Mouse (Mus musculus): ENCODE data around the gene Aggf1. TPM values are rescaled to one million over a fixed set of nuclear protein-coding genes. Genes with fewer than 3 reads are reported as not detected.

The Aggf1 gene
- 19.1 TPM for polyA plus RNA-seq (2014; fragmentation: Illumina TruSeq; extraction: RNeasy Lipid Tissue Mini Kit (QIAGEN cat#74804); ENCODE audit: insufficient read depth, low read depth, low replicate concordance)

GRCm38 (mm10) chr13:95374701-95375553 is at the start of gene Aggf1:
Aggf1 (minus strand) TSS chr13:95375352.

GRCm38 (mm10) chr13:95323400-95323799 is 51.8 kb downstream of the Aggf1 start, which contains the start of gene Zbed3:
Zbed3 (plus strand) TSS chr13:95323612.

Other genes starting within 250 kb of the Aggf1 start
- 21.1 TPM for gene Pde8b, start 125.0 kb downstream of the Aggf1 start, polyA plus RNA-seq (2014; fragmentation: Illumina TruSeq; extraction: RNeasy Lipid Tissue Mini Kit (QIAGEN cat#74804); ENCODE audit: insufficient read depth, low read depth, low replicate concordance)
- gene Zbed3, start 51.7 kb downstream of the Aggf1 start, polyA plus RNA-seq (2014; fragmentation: Illumina TruSeq; extraction: RNeasy Lipid Tissue Mini Kit (QIAGEN cat#74804); ENCODE audit: insufficient read depth, low read depth, low replicate concordance), result 8.1 TPM
- not detected for gene Crhbp, start 69.6 kb upstream of the Aggf1 start, polyA plus RNA-seq (2014; fragmentation: Illumina TruSeq; extraction: RNeasy Lipid Tissue Mini Kit (QIAGEN cat#74804); ENCODE audit: insufficient read depth, low read depth, low replicate concordance)
- gene S100z, start 103.4 kb upstream of the Aggf1 start, polyA plus RNA-seq (2014; fragmentation: Illumina TruSeq; extraction: RNeasy Lipid Tissue Mini Kit (QIAGEN cat#74804); ENCODE audit: insufficient read depth, low read depth, low replicate concordance), result 0.94 TPM
- 7.2 TPM for gene F2rl1, start 149.9 kb upstream of the Aggf1 start, polyA plus RNA-seq (2014; fragmentation: Illumina TruSeq; extraction: RNeasy Lipid Tissue Mini Kit (QIAGEN cat#74804); ENCODE audit: insufficient read depth, low read depth, low replicate concordance)
- gene F2r, start 243.1 kb upstream of the Aggf1 start, polyA plus RNA-seq (2014; fragmentation: Illumina TruSeq; extraction: RNeasy Lipid Tissue Mini Kit (QIAGEN cat#74804); ENCODE audit: insufficient read depth, low read depth, low replicate concordance), result 100 TPM